Mouse (Mus musculus): ENCODE measurements around the gene Tmem41a. TPM values are rescaled to one million over a fixed set of nuclear protein-coding genes. Genes with fewer than 3 reads are reported as not detected.
"Not testable (repeated sequence)": the region's sequence is repeated elsewhere in the genome, so short reads cannot be mapped to it uniquely, and the experiment has no call there.

Gene Tmem41a
- total RNA-seq (2017), result 1.6 and 2.7 TPM in 2 replicates

- peak; percentile 45; the same call in 1 of the 2 replicates for ATAC-seq (ENCODE audit: extremely low read depth, insufficient number of reproducible peaks, low FRiP score, poor library complexity, severe bottlenecking)
These were observed at the start of gene Tmem41a for GRCm38 (mm10) chr16:21946761-21947715. Gene Tmem41a (minus strand): TSS chr16:21947552.

GRCm38 (mm10) chr16:21996402-21996801 lies 49.0 kb upstream of the Tmem41a start:
- no peak for ATAC-seq (ENCODE audit: extremely low read depth, insufficient number of reproducible peaks, low FRiP score, poor library complexity, severe bottlenecking)

- ATAC-seq (ENCODE audit: extremely low read depth, insufficient number of reproducible peaks, low FRiP score, poor library complexity, severe bottlenecking), result no peak
These were observed 48.0 kb upstream of the Tmem41a start, which contains the start of gene Liph for GRCm38 (mm10) chr16:21995304-21995703. Gene Liph (minus strand): TSS chr16:21995663.

- no peak for ATAC-seq (ENCODE audit: extremely low read depth, insufficient number of reproducible peaks, low FRiP score, poor library complexity, severe bottlenecking)
These were observed 44.4 kb upstream of the Tmem41a start for GRCm38 (mm10) chr16:21991774-21992173.

- not testable (repeated sequence) for ATAC-seq (ENCODE audit: extremely low read depth, insufficient number of reproducible peaks, low FRiP score, poor library complexity, severe bottlenecking)
These were observed 43.5 kb upstream of the Tmem41a start for GRCm38 (mm10) chr16:21990893-21991292.

GRCm38 (mm10) chr16:21987956-21988355 lies 40.6 kb upstream of the Tmem41a start:
- ATAC-seq (ENCODE audit: extremely low read depth, insufficient number of reproducible peaks, low FRiP score, poor library complexity, severe bottlenecking), result no peak

- ATAC-seq (ENCODE audit: extremely low read depth, insufficient number of reproducible peaks, low FRiP score, poor library complexity, severe bottlenecking), result no peak
These were observed 38.8 kb upstream of the Tmem41a start for GRCm38 (mm10) chr16:21986191-21986590.

DNA sequence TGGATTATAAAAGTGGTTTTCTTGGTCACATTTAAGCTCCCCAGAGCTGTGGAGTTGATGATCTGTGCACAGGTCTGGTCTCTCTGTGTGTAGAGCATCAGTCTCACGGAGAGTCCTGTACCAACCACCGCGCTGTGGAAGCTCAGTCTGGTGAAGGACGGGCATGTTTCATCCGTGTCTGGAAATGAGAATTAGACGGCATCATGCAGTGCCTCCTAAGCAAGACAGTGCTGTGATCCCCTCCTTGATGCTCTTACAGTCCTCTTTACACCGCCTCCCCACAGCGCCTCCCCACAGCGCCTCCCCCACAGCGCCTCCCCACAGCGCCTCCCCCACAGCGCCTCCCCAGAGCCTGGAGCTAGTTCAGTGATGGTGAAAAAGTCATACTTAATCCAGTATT lies 36.7 kb upstream of the Tmem41a start:
- no peak for ATAC-seq (ENCODE audit: extremely low read depth, insufficient number of reproducible peaks, low FRiP score, poor library complexity, severe bottlenecking)

DNA sequence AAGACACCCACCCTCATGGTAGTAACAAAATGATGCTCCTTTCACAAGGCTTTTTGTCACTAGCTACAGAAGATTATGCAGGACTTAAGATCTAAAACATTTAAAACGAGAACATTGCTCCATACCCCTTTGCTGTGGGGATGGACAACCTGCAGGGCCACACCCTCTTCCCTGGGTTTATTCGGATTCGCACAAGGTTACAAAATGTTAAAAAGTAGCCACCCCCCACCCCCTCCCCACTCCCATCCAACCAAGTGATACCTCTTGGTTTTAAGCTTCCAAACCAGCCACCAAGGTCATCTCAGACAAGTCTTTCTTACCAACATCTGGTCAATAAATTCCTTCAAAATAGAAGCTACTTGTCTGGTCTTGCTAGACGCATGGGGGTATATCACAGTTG lies 36.2 kb upstream of the Tmem41a start:
- ATAC-seq (ENCODE audit: extremely low read depth, insufficient number of reproducible peaks, low FRiP score, poor library complexity, severe bottlenecking), result no peak

- no peak for ATAC-seq (ENCODE audit: extremely low read depth, insufficient number of reproducible peaks, low FRiP score, poor library complexity, severe bottlenecking)
These were observed 35.8 kb upstream of the Tmem41a start for GRCm38 (mm10) chr16:21983146-21983545.

DNA sequence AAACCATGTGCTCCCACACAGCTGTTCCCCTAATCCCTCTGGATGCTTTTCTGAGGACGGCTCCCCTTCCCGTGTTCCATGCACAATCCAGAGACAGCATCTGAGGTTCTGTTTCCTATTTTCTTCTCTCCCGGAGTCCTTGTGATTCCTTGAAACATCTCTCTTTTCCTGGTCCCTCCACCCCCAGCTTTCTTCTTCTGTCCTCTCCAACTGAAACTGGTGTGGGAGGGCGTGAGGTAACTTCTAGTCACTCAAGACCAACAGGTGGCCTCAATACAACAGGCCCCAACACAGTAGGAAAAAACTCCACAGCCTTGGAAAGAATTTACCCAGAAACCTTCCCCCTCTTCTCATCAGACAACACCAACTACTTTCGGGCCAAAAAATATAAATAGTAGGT lies 30.0 kb upstream of the Tmem41a start:
- ATAC-seq (ENCODE audit: extremely low read depth, insufficient number of reproducible peaks, low FRiP score, poor library complexity, severe bottlenecking), result no peak

GRCm38 (mm10) chr16:21976203-21976602 lies 28.9 kb upstream of the Tmem41a start:
- ATAC-seq (ENCODE audit: extremely low read depth, insufficient number of reproducible peaks, low FRiP score, poor library complexity, severe bottlenecking), result no peak

- ATAC-seq (ENCODE audit: extremely low read depth, insufficient number of reproducible peaks, low FRiP score, poor library complexity, severe bottlenecking), result no peak
These were observed 24.1 kb upstream of the Tmem41a start for GRCm38 (mm10) chr16:21971446-21971845.

GRCm38 (mm10) chr16:21970536-21970935 lies 23.2 kb upstream of the Tmem41a start:
- no peak for ATAC-seq (ENCODE audit: extremely low read depth, insufficient number of reproducible peaks, low FRiP score, poor library complexity, severe bottlenecking)

- ATAC-seq (ENCODE audit: extremely low read depth, insufficient number of reproducible peaks, low FRiP score, poor library complexity, severe bottlenecking), result no peak
These were observed 22.5 kb upstream of the Tmem41a start for GRCm38 (mm10) chr16:21969874-21970273.

- no peak for ATAC-seq (ENCODE audit: extremely low read depth, insufficient number of reproducible peaks, low FRiP score, poor library complexity, severe bottlenecking)
These were observed 18.2 kb upstream of the Tmem41a start for GRCm38 (mm10) chr16:21965576-21965975.

DNA sequence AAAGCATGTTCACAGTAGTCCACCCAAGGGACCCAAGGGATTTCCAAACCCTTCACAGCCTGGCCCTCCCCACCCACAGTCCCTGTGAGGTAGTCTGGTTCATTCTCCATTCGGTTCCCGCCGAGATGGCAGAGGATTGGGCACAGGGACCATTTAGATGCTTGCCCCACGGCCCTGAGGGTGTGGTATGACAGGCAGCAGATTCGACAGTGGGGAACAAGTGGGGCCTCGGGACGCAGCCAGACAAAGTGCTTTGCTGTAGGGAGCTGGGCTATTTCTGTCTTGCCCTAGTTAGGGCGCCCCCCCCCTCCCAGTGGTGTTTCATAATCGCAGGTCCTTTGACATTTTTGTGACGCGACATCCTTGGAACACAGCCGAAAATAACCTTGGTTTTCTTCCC lies 8.2 kb upstream of the Tmem41a start:
- no peak for ATAC-seq (ENCODE audit: extremely low read depth, insufficient number of reproducible peaks, low FRiP score, poor library complexity, severe bottlenecking)

DNA sequence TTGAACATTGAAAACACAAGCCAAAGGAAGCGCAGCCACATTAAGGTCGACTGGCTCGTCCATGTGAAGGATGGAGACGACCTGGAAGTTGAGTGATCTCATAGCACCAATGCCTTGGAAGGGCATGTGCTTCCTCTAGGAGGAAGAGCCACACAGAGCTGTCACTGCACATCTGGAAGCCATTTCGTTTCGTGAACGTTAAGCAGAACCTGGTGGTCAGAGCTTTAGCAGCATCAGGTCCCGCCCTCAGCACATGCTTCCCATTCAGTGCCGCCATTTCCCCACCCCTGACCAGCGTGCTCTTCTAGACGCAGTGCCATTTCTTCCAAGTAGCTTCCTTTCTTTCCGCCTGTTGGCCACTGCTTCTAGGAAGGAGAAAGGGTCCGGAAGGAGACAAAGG lies 18.9 kb downstream of the Tmem41a start:
- ATAC-seq (ENCODE audit: extremely low read depth, insufficient number of reproducible peaks, low FRiP score, poor library complexity, severe bottlenecking), result no peak

DNA sequence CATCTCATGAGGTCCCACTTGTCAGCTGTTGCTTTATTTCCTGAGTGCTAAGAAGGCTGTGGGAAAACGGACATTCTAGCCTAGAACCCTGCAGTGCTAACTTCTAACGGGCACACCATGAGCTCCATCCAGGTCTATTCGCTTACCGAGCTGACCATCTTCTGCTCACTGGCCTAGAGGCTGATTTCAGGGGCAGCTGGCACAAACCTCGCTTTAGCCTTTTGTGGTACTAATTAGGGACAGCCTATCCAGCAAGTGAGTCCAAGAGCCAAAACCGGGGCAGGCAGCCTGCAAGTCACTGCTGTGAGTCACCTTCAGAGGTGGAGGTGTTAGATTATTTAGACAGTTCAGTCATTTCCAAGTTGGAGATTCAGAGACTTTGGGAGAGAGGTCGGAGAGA lies 30.7 kb downstream of the Tmem41a start:
- ATAC-seq (ENCODE audit: extremely low read depth, insufficient number of reproducible peaks, low FRiP score, poor library complexity, severe bottlenecking), result no peak

DNA sequence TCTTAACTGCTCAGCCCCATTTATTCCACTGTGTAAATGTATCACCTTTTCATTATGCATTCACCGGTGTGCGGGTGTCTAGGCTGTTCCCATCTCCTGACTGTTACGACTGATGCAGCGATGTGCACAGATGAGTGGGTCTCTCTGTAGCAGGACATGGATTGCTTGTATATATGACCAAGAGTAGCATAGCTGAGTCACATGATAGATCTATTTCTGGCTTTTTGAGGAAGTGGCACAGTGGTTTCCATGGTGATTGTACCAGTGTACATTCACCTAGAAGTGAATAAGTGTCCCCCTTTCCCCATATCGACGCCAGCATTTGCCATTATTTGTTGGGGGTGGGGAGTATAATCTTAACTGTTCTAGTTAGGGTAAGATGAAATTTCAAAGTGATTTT lies 34.0 kb downstream of the Tmem41a start:
- 0 out of 2 replicates have a peak, but pooled peaks have one; percentile 36 for ATAC-seq (ENCODE audit: extremely low read depth, insufficient number of reproducible peaks, low FRiP score, poor library complexity, severe bottlenecking)
